Mouse (Mus musculus) right cerebral cortex, postnatal 10 days (tissue): ENCODE measurements around the gene Lcn9.

Experiments
- DNase-seq, 2 experiments: peaks; one replicate each; pipeline ENCODE4 v3.0.0; 2021; ENCODE audit warnings: low spot score in 2 of 2

The Lcn9 gene

DNA sequence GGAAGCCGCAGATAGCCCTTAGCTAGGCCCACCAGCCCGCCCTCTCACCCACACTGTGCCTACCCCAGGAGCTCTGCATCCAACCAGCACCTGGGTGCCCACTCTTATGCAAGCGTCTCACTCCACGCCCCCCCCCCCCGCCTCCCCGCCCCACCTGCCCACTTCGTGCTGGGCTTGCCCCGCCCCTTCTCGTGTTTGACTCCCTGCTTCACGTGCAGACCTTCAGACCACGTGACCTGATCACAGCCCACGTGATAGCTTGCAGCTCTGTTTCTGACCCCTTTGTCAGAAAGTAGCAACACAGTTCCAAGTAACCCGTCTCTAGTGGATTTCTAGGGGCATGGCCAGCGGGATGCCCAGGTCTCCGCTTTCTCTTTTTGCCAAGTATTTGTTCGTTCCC lies 24.3 kb downstream of the Lcn9 start, which contains the start of gene Sohlh1:
TSS of gene Sohlh1 (minus strand) at position 23 of the 400 bp plus-strand sequence.
- no peak for DNase-seq

GRCm38 (mm10) chr2:25850330-25850729 lies 27.4 kb downstream of the Lcn9 start:
- peak in 1 of 2 experiments; percentile 45 for DNase-seq

GRCm38 (mm10) chr2:25852626-25853025 lies 29.7 kb downstream of the Lcn9 start:
- peak; percentile 88 to 90 for DNase-seq

DNA sequence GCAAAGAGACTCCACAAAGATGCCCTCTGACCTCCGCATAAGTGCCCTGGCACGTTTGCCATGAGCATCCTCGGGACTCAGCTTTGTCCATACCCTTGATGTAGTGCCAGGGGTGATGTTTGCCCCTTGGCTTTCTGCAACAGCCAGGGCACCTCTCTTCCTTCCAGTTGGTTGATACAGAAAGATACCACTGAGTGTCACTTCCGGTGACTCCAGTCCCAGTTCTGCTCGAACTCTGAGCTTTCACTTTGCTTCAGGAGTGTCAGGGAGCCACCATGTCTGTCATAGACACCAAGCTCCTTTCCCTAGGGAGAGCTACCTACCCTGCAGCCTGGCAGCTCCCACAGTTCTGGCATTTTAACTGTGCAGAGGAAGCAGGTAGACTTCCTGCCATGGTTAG lies 31.0 kb downstream of the Lcn9 start:
- no peak for DNase-seq

DNA sequence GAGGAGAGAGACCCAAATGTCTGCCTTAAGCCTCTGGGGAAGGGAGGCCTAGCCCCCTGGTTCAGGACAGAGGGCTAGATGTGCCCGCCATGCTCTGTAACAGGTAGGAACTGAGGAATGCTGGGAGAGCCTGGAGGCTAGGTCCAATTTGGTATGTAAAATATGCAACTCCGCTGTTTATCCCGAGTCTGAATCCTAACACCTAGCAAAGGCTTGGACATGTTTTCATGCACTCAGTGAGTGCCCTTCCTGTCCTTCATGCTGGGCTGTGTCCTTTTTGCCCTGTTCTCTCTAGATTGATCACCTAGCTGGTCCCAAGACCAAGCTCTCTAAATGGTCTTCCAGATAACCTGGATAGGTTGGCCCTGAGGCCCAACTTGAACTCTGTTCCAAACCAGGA lies 36.9 kb downstream of the Lcn9 start:
- no peak for DNase-seq

DNA sequence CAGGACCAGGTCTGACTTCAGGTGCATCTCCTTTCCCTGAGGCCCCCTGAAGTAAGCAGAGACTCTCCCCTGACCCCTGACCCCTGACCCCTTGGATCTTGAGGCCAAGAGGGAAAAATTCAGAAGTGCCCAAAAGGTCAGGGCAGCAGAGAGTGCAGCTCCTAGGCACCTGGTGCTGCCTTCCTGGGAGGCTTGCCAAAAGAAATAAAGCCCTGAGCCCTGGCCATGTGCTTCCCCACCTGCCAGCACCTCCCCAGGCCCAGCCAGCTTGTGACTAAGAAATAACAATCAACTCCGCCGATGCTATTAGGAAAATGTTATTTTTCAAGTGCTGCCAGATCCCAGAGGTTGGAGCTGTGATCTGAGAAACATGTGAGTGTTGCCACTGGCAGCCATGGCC lies 39.1 kb downstream of the Lcn9 start:
- no peak for DNase-seq

DNA sequence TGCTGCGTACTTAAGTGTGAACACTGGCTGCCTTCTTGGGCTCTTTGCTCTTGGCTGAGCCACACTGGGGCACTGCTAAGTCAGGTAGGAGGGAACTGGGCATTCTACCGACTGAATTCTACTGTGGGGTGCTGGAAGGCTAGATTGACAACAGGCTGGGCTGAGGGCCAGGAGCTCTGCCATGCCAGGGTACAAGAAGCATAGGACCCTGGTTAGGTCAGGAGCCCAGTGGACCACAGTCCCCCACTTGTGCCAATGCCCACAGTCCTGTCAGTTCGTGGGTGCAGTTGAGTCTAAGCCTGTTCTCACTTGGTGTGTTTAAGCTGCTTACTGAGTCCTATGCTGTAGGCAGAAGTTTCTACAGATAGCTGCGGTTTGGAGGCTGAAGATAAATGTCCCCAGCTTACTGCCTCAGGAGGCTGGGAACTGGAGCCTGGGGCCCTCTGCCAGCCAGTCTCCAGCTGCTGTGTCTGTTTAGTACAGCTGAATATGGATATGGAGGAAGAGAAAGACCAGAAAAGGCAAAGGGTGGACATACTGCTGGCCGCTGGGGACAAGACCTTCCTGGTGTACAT lies 39.8 kb downstream of the Lcn9 start:
- DNase-seq: peak; percentile 68 to 72

- peak; percentile 73 to 77 for DNase-seq
Observed at GRCm38 (mm10) chr2:25863337-25864131, 40.6 kb downstream of the Lcn9 start, which contains the start of gene Kcnt1. Kcnt1 (plus strand) TSS chr2:25863734.

DNA sequence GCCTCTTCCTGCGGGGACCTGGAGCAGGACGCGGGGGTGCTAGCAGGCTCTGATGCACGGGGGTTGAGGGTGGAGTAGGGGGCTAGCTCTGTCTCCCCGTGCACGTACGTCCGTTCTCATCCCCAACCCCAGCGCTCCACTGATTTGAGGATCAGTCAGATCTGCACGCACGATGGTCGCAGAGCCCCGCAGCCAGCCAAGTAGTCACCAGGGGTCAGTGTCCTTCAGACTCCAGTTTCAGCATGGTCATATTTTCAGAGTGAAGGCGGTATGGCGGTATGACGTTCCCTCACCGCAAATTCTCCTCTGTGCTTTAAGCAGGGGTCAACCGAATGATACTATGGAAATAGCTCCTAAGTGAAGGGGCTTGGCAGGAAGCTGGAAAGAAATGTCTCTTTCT lies 41.3 kb downstream of the Lcn9 start:
- DNase-seq: no peak

DNA sequence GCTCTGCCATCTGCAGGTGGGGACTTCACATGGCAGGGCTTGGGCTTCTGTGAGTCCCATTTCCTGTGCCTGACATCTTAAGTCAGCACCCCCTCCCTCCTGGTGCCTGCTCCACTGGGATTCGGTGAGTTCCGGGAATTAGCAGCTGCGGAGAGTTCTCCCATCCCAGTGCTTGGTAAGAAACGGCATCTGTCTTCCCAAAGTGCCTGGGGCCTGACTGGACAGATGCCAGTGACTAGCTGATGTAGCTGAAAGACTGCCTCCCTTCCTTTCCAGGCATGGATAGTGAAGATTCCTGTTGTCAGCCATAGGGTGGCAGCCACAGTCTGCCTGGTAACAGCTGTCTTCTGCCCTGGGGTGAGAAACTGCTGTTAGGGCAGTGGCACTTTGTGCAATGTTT lies 42.5 kb downstream of the Lcn9 start:
- peak; percentile 83 to 88 for DNase-seq

DNA sequence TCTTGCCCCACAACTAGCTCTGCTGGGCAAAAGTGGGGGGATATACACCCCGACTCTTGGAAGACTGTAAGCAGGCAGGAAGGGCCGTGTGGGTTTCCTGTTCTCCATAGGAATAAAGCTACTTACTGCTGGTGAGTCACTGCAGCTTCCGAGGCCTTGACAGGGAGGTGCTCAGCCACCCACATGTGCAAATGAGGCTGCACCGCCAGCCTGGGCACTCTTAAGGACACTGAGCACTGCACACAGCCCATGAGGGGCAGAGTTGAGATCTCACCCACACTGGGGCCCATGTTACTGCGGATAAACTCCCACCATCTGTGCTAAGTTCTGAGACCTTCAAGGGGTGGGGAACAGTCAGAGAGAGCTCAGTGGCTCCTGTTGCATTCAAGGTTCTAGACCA lies 43.7 kb downstream of the Lcn9 start:
- DNase-seq: no peak
